In genomic region chr17:67869731-67870601, GRCm38 (mm10) we compare ENCODE assay signal across 8 mouse cellular contexts.
DNase-seq lines count a peak whose midpoint lies in the region; ATAC-seq and TF ChIP-seq lines count a peak whose summit lies in the region.

No protein-coding gene starts in this region.

- no peak overlapping the region for H3K4me2 ChIP-seq in embryonic facial prominence, embryonic 13.5 days
- no peak overlapping the region for H3K4me2 ChIP-seq in liver, embryonic 14.5 days (ENCODE audit: low read depth)
- H3K4me2 ChIP-seq in neural tube, embryonic 15.5 days, result no peak overlapping the region

- 74% methylated on average over 23 of the region's 23 CpGs for WGBS in embryonic facial prominence, embryonic 13.5 days
- WGBS in liver, embryonic 14.5 days (ENCODE audit: insufficient replicate concordance), result 60% methylated on average over 23 of the region's 23 CpGs
- 70% methylated on average over 23 of the region's 23 CpGs for WGBS in neural tube, embryonic 15.5 days

- TF ChIP-seq EP300 in liver, embryonic 14.5 days (IDR thresholded peaks at IDR 0.05; ENCODE audit: low read depth), result no peak

- peaks cover 27% of the 10 kb centered on the region for H3K4me1 ChIP-seq in embryonic facial prominence, embryonic 13.5 days
- no peaks in the 10 kb centered on the region for H3K4me1 ChIP-seq in liver, embryonic 14.5 days (replicated peaks; ENCODE audit: control insufficient read depth in 2 of 2, insufficient read depth in 2 of 2, low read length in 1 of 2)
- H3K4me1 ChIP-seq in neural tube, embryonic 15.5 days, result no peaks in the 10 kb centered on the region

- peak; percentile 51 for TF ChIP-seq CTCF in C2C12 (IDR thresholded peaks at IDR 0.05; ENCODE audit: control insufficient read depth, insufficient read depth, insufficient read length)
- TF ChIP-seq CTCF in liver, embryonic 14.5 days (IDR thresholded peaks at IDR 0.05; ENCODE audit: low read depth), result peak; percentile 63

- no peaks in the 10 kb centered on the region for H3K79me2 ChIP-seq in C2C12 (ENCODE audit: control insufficient read depth, insufficient read depth)

- ATAC-seq in embryonic facial prominence, embryonic 13.5 days (ENCODE audit: insufficient number of reproducible peaks, insufficient read depth, low FRiP score, low TSS enrichment, low read depth), result no peak
- no peak for ATAC-seq in liver, embryonic 14.5 days (ENCODE audit: insufficient read depth)
- 0 out of 2 replicates have a peak, but pooled peaks have one; percentile 57 for ATAC-seq in neural tube, embryonic 15.5 days (ENCODE audit: low FRiP score)

- peak; percentile 83 for DNase-seq in adrenal gland, postnatal 25 days
- DNase-seq in heart, adult 8-10 months (ENCODE audit: low spot score), result peak; percentile 52
- DNase-seq in kidney, postnatal 10 days, result peak; percentile 89
- DNase-seq in liver, embryonic 14.5 days (ENCODE audit: low read depth in 3 of 3, low spot score in 3 of 3), result peak in 1 of 3 experiments; percentile 7
- peak; percentile 46 to 68 for DNase-seq in urinary bladder, postnatal 36 days (ENCODE audit: low spot score in 2 of 2)

- peaks cover 26% of the 10 kb centered on the region for H3K36me3 ChIP-seq in C2C12 (ENCODE audit: control insufficient read depth, insufficient read depth)
- H3K36me3 ChIP-seq in embryonic facial prominence, embryonic 13.5 days, result peaks cover 66% of the 10 kb centered on the region
- H3K36me3 ChIP-seq in liver, embryonic 14.5 days (replicated peaks; ENCODE audit: control insufficient read depth, insufficient read depth, low read depth), result no peaks in the 10 kb centered on the region
- H3K36me3 ChIP-seq in neural tube, embryonic 15.5 days, result no peaks in the 10 kb centered on the region; the same call in 1 of the 2 replicates

- no peak overlapping the region for H3ac ChIP-seq in C2C12 (ENCODE audit: control insufficient read depth, insufficient read length, low read depth)

- H3K9ac ChIP-seq in embryonic facial prominence, embryonic 13.5 days, result no peak overlapping the region
- no peak overlapping the region for H3K9ac ChIP-seq in liver, embryonic 14.5 days (replicated peaks)
- no peak overlapping the region for H3K9ac ChIP-seq in neural tube, embryonic 15.5 days (replicated peaks)

- H3K27me3 ChIP-seq in C2C12 (ENCODE audit: control insufficient read depth, insufficient read depth, insufficient read length), result no peaks in the 10 kb centered on the region
- no peaks in the 10 kb centered on the region for H3K27me3 ChIP-seq in embryonic facial prominence, embryonic 13.5 days
- no peaks in the 10 kb centered on the region for H3K27me3 ChIP-seq in liver, embryonic 14.5 days (ENCODE audit: control insufficient read depth, insufficient read depth, low read length)
- H3K27me3 ChIP-seq in neural tube, embryonic 15.5 days (replicated peaks), result no peaks in the 10 kb centered on the region

- H3K9me3 ChIP-seq in embryonic facial prominence, embryonic 13.5 days, result peaks cover 3% of the 10 kb centered on the region; the same call in 1 of the 2 replicates
- H3K9me3 ChIP-seq in liver, embryonic 14.5 days (ENCODE audit: control insufficient read depth, low read length), result no peaks in the 10 kb centered on the region; the same call in 1 of the 2 replicates
- no peaks in the 10 kb centered on the region for H3K9me3 ChIP-seq in neural tube, embryonic 15.5 days (replicated peaks)

- H3K79me3 ChIP-seq in C2C12 (ENCODE audit: low read depth), result no peaks in the 10 kb centered on the region

- no peak overlapping the region for H3K4me3 ChIP-seq in C2C12 (ENCODE audit: insufficient read depth, poor library complexity, severe bottlenecking)
- H3K4me3 ChIP-seq in embryonic facial prominence, embryonic 13.5 days, result no peak overlapping the region
- H3K4me3 ChIP-seq in liver, embryonic 14.5 days (ENCODE audit: insufficient read depth in 1 of 2, low read depth in 2 of 2, low read length in 2 of 2), result no peak overlapping the region
- H3K4me3 ChIP-seq in neural tube, embryonic 15.5 days (replicated peaks), result no peak overlapping the region

- H3K27ac ChIP-seq in embryonic facial prominence, embryonic 13.5 days, result 0 out of 2 replicates have a peak overlapping the region, but pooled peaks have one; percentile 24
- no peak overlapping the region for H3K27ac ChIP-seq in liver, embryonic 14.5 days
- no peak overlapping the region for H3K27ac ChIP-seq in neural tube, embryonic 15.5 days (replicated peaks)

TF ChIP-seq in C2C12, 6 proteins besides CTCF, POLR2A, EP300 and RAD21:
- TF ChIP-seq CEBPB (IDR thresholded peaks at IDR 0.05; ENCODE audit: low read depth), result no peak
- TF ChIP-seq FOSL1 (IDR thresholded peaks at IDR 0.05; ENCODE audit: insufficient read depth, low read length, poor library complexity, severe bottlenecking), result no peak
- no peak for TF ChIP-seq MAX (IDR thresholded peaks at IDR 0.05)
- TF ChIP-seq MYOG (IDR thresholded peaks at IDR 0.05; ENCODE audit: control insufficient read depth, extremely low read depth, insufficient read length), result no peak
- TF ChIP-seq USF1 (IDR thresholded peaks at IDR 0.05; ENCODE audit: low read depth), result no peak
- no peak for TF ChIP-seq MYOD1 (IDR thresholded peaks at IDR 0.05; ENCODE audit: control insufficient read depth, insufficient read length, low read depth)
